Mouse (Mus musculus) lung, adult 2 months (tissue): ENCODE measurements at regions not wholly inside any gene's neighbourhood (a gene's known extent, or its start where the extent isn't known, plus 50 kb on each side); places are given as distances from the start of the nearest gene placed in this dataset.
A peak's percentile ranks its signal among the peaks of the same experiment; 100 is the strongest.

Experiments used
- DNase-seq: peaks from one replicate; pipeline ENCODE4 v3.0.0; 2022
- H3K4me1 ChIP-seq: fragments of 200-500 bp; 2 replicates; pipeline ENCODE4 v1.6.1; 2011; ENCODE audit warnings: low read length; ENCODE audit not compliant: control insufficient read depth, insufficient read depth
- H3K4me3 ChIP-seq: fragments of 200-500 bp; replicated peaks from 2 replicates; pipeline ENCODE3; 2011; ENCODE audit warnings: low read depth, mild to moderate bottlenecking, control low read depth, low read length; ENCODE audit errors: extremely low read depth
- CTCF ChIP-seq: fragments of 200-500 bp; IDR thresholded peaks from 2 replicates; pipeline ENCODE4 v1.5.1; 2011; ENCODE audit warnings: mild to moderate bottlenecking, low read length, control low read depth; ENCODE audit not compliant: insufficient read depth
- POLR2A ChIP-seq: fragments of 200-500 bp; IDR thresholded peaks from 2 replicates; pipeline ENCODE4 v1.6.1; 2011; ENCODE audit warnings: low read depth, mild to moderate bottlenecking, control low read depth, low read length, borderline replicate concordance; ENCODE audit errors: extremely low read depth
- WGBS: fragments of 180-500 bp; shearing (Covaris S2); methylation state at CpG from one replicate; pipeline ENCODE4 v1.1.7; 2018; 5-methylcytosine and 5-hydroxymethylcytosine counted together

- TF ChIP-seq CTCF, result no peak
- TF ChIP-seq POLR2A, result no peak
- WGBS, result 83% methylated on average over 3 of the region's 3 CpGs
- no peaks in the 10 kb centered on the region for H3K4me1 ChIP-seq
- no peak overlapping the region for H3K4me3 ChIP-seq
- no peak for DNase-seq
Measured at GRCm38 (mm10) chr3:51112351-51112750, 111.9 kb upstream of the Noct start.

GRCm38 (mm10) chr3:51115921-51116320 lies 108.3 kb upstream of the Noct start:
- 65% methylated on average over 2 of the region's 2 CpGs for WGBS
- Histone ChIP-seq H3K4me3 (no peak overlapping the region), H3K4me1 (no peaks in the 10 kb centered on the region)
- DNase-seq, result no peak
- no peak for TF ChIP-seq CTCF
- TF ChIP-seq POLR2A, result no peak

- no peak for DNase-seq
- H3K4me3 ChIP-seq, result no peak overlapping the region
- no peaks in the 10 kb centered on the region for H3K4me1 ChIP-seq
- WGBS, result 42% methylated on average over 7 of the region's 7 CpGs
- TF ChIP-seq POLR2A (no peak), CTCF (no peak)
Measured at GRCm38 (mm10) chr3:51118706-51119105, 105.5 kb upstream of the Noct start.

GRCm38 (mm10) chr3:51120522-51120921 lies 103.7 kb upstream of the Noct start:
- WGBS, result 79% methylated on average over 12 of the region's 12 CpGs
- Histone ChIP-seq H3K4me1 (no peaks in the 10 kb centered on the region), H3K4me3 (no peak overlapping the region)
- TF ChIP-seq POLR2A, result no peak
- no peak for TF ChIP-seq CTCF
- DNase-seq, result no peak

GRCm38 (mm10) chr3:51121703-51122540 lies 102.3 kb upstream of the Noct start:
- H3K4me3 ChIP-seq, result no peak overlapping the region
- 30% methylated on average over 9 of the region's 9 CpGs for WGBS
- TF ChIP-seq CTCF (0 out of 2 replicates have a peak, but pooled peaks have one; percentile 19), POLR2A (no peak)
- no peaks in the 10 kb centered on the region for H3K4me1 ChIP-seq
- peak; percentile 60 for DNase-seq

GRCm38 (mm10) chr3:51122541-51122935 lies 101.7 kb upstream of the Noct start:
- WGBS, result 84% methylated on average over 1 of the region's 1 CpGs
- Histone ChIP-seq H3K4me1 (no peaks in the 10 kb centered on the region), H3K4me3 (no peak overlapping the region)
- TF ChIP-seq POLR2A, result no peak
- no peak for TF ChIP-seq CTCF
- no peak for DNase-seq

GRCm38 (mm10) chr3:51127875-51128274 lies 96.4 kb upstream of the Noct start:
- WGBS, result 65% methylated on average over 1 of the region's 1 CpGs
- TF ChIP-seq POLR2A, result no peak
- no peak for TF ChIP-seq CTCF
- no peak for DNase-seq
- no peaks in the 10 kb centered on the region for H3K4me1 ChIP-seq
- H3K4me3 ChIP-seq, result no peak overlapping the region

GRCm38 (mm10) chr3:51128491-51129155 lies 95.6 kb upstream of the Noct start:
- WGBS, result 71% methylated on average over 10 of the region's 10 CpGs
- H3K4me1 ChIP-seq, result no peaks in the 10 kb centered on the region
- no peak for DNase-seq
- TF ChIP-seq POLR2A, result no peak
- H3K4me3 ChIP-seq, result no peak overlapping the region

GRCm38 (mm10) chr3:51130709-51131108 lies 93.5 kb upstream of the Noct start:
- peak; percentile 14 for DNase-seq
- Histone ChIP-seq H3K4me1 (no peaks in the 10 kb centered on the region), H3K4me3 (no peak overlapping the region)
- no peak for TF ChIP-seq CTCF
- TF ChIP-seq POLR2A, result no peak
- 70% methylated on average over 5 of the region's 5 CpGs for WGBS

- Histone ChIP-seq H3K4me3 (no peak overlapping the region), H3K4me1 (no peaks in the 10 kb centered on the region)
- DNase-seq, result peak; percentile 8
- TF ChIP-seq POLR2A (no peak), CTCF (no peak)
- 61% methylated on average over 3 of the region's 3 CpGs for WGBS
Measured at GRCm38 (mm10) chr3:51131341-51131740, 92.9 kb upstream of the Noct start.

- DNase-seq, result no peak
- Histone ChIP-seq H3K4me1 (no peaks in the 10 kb centered on the region), H3K4me3 (no peak overlapping the region)
- TF ChIP-seq POLR2A (no peak), CTCF (no peak)
- 80% methylated on average over 5 of the region's 5 CpGs for whole genome bisulfite sequencing
Measured at GRCm38 (mm10) chr3:51132736-51133135, 91.5 kb upstream of the Noct start.
